ENCODE assay signal across 7 mouse cellular contexts in genomic region chr14:31387301-31387981, GRCm38 (mm10). TPM values are rescaled to one million over a fixed set of nuclear protein-coding genes. Genes with fewer than 3 reads are reported as not detected.
DNase-seq lines count a peak whose midpoint lies in the region; ATAC-seq and TF ChIP-seq lines count a peak whose summit lies in the region.

No protein-coding gene starts in this region.

- peaks cover 53 to 95% of the 10 kb centered on the region in 2 experiments for H3K36me3 ChIP-seq in CH12.LX (replicated peaks in 1 of 2; ENCODE audit: control insufficient read depth in 1 of 2, insufficient read depth in 1 of 2, low read length in 1 of 2)
- 0 out of 2 replicates have a peak, but pooled peaks cover 3% of the 10 kb centered on the region for H3K36me3 ChIP-seq in forebrain, embryonic 15.5 days

- peak; percentile 71 for ATAC-seq in inflammation-experienced regulatory T-cells, adult 6 months
- ATAC-seq in forebrain, embryonic 15.5 days (replicated peaks): no peak

- TF ChIP-seq EP300 in CH12.LX (IDR thresholded peaks at IDR 0.05; ENCODE audit: low read length): no peak

- peak overlapping the region; percentile 94 for H3K27ac ChIP-seq in layer of hippocampus, adult 2 months
- peak overlapping the region; percentile 40; the same call in 1 of the 2 replicates for H3K27ac ChIP-seq in CH12.LX (ENCODE audit: insufficient read depth, low read depth)
- H3K27ac ChIP-seq in forebrain, embryonic 15.5 days (replicated peaks): no peak overlapping the region

- H3K9me3 ChIP-seq in CH12.LX (replicated peaks; ENCODE audit: low read length): no peaks in the 10 kb centered on the region
- no peaks in the 10 kb centered on the region for H3K9me3 ChIP-seq in forebrain, embryonic 15.5 days

- DNase-seq in layer of hippocampus, adult 2 months (ENCODE audit: low spot score in 2 of 2): no peak
- DNase-seq in layer of hippocampus, postnatal 25 days (ENCODE audit: extremely low spot score in 1 of 2, low spot score in 1 of 2): no peak
- no peak for DNase-seq in CH12.LX (ENCODE audit: extremely low read depth)
- peak; percentile 58 for DNase-seq in cerebellum, adult 18-20 months
- DNase-seq in embryo, embryonic 10.5 days (ENCODE audit: low spot score): no peak

- TF ChIP-seq RAD21 in CH12.LX (IDR thresholded peaks at IDR 0.05; ENCODE audit: low read depth, low read length): no peak

- in situ Hi-C loops in CH12.LX (cut with MboI; ENCODE audit: low pct_ligation_motif_present, low pct_unique_long_range_greater_than_20kb, low sequenced_read_pairs): loop anchor here (5.0 kb wide), 2 partner anchors 40 to 75 kb away; no protein-coding TSS in a partner anchor

- 87% methylated on average over 11 of the region's 11 CpGs for WGBS in forebrain, embryonic 15.5 days

- dilution Hi-C loops in CH12.LX (cut with MboI; ENCODE audit: extremely low pct_ligation_motif_present, extremely low pct_unique_long_range_greater_than_20kb, low sequenced_read_pairs): no loop called here

- no peak for TF ChIP-seq CTCF in layer of hippocampus, adult 2 months (conservative IDR thresholded peaks at IDR 0.05)
- TF ChIP-seq CTCF in CH12.LX (conservative IDR thresholded peaks at IDR 0.05 in 1 of 2, IDR thresholded peaks at IDR 0.05 in 1 of 2; ENCODE audit: low read depth in 2 of 2, low read length in 2 of 2): no peak

- peaks cover 31 to 100% of the 10 kb centered on the region in 2 experiments for H3K4me1 ChIP-seq in CH12.LX (ENCODE audit: control insufficient read depth in 1 of 2, insufficient read depth in 2 of 2)
- H3K4me1 ChIP-seq in forebrain, embryonic 15.5 days: no peaks in the 10 kb centered on the region

- H3K9ac ChIP-seq in CH12.LX (ENCODE audit: insufficient read depth, low read depth): no peak overlapping the region
- H3K9ac ChIP-seq in forebrain, embryonic 15.5 days (replicated peaks): no peak overlapping the region

- no peak overlapping the region; the same call in 1 of the 2 replicates for H3K4me3 ChIP-seq in layer of hippocampus, adult 2 months
- H3K4me3 ChIP-seq in CH12.LX (replicated peaks in 1 of 3; ENCODE audit: low read depth in 2 of 3, low read length in 2 of 3, poor library complexity in 1 of 3): no peak overlapping the region
- H3K4me3 ChIP-seq in forebrain, embryonic 15.5 days: no peak overlapping the region

- H3K4me2 ChIP-seq in CH12.LX (ENCODE audit: insufficient read depth, low read depth, poor library complexity, severe bottlenecking): no peak overlapping the region
- no peak overlapping the region for H3K4me2 ChIP-seq in forebrain, embryonic 15.5 days (replicated peaks)

- TF ChIP-seq POLR2A in CH12.LX (IDR thresholded peaks at IDR 0.05; ENCODE audit: low read depth, low read length): no peak

- H3K79me2 ChIP-seq in CH12.LX (replicated peaks; ENCODE audit: control insufficient read depth, extremely low read depth, insufficient read depth, poor library complexity, severe bottlenecking): peaks cover 33% of the 10 kb centered on the region

- H3K27me3 ChIP-seq in CH12.LX (replicated peaks): no peaks in the 10 kb centered on the region
- no peaks in the 10 kb centered on the region for H3K27me3 ChIP-seq in forebrain, embryonic 15.5 days

TF ChIP-seq in CH12.LX, 34 proteins besides CTCF, POLR2A, EP300 and RAD21:
- no peak for TF ChIP-seq CHD1 (IDR thresholded peaks at IDR 0.05; ENCODE audit: low read depth, low read length)
- TF ChIP-seq BHLHE40 (IDR thresholded peaks at IDR 0.05; ENCODE audit: low read depth, low read length): no peak
- no peak for TF ChIP-seq MAZ (IDR thresholded peaks at IDR 0.05; ENCODE audit: low read depth, low read length)
- TF ChIP-seq ZNF384 (IDR thresholded peaks at IDR 0.05; ENCODE audit: low read depth, low read length): no peak
- no peak for TF ChIP-seq KAT2A (IDR thresholded peaks at IDR 0.05; ENCODE audit: insufficient replicate concordance, low read length)
- no peak for TF ChIP-seq ETS1 (conservative IDR thresholded peaks at IDR 0.05; ENCODE audit: low read depth, low read length)
- no peak for TF ChIP-seq ZMIZ1 (IDR thresholded peaks at IDR 0.05; ENCODE audit: low read depth, low read length)
- TF ChIP-seq ZC3H11A (IDR thresholded peaks at IDR 0.05; ENCODE audit: low read depth, low read length): no peak
- no peak for TF ChIP-seq NRF1 (IDR thresholded peaks at IDR 0.05; ENCODE audit: low read depth, low read length)
- TF ChIP-seq RCOR1 (conservative IDR thresholded peaks at IDR 0.05; ENCODE audit: low read depth, low read length): no peak
- TF ChIP-seq ELF1 (IDR thresholded peaks at IDR 0.05; ENCODE audit: low read depth, low read length): no peak
- no peak for TF ChIP-seq IRF4 (IDR thresholded peaks at IDR 0.05; ENCODE audit: low read depth, low read length)
- TF ChIP-seq UBTF (IDR thresholded peaks at IDR 0.05; ENCODE audit: low read depth, low read length): no peak
- TF ChIP-seq MAFK (IDR thresholded peaks at IDR 0.05; ENCODE audit: insufficient replicate concordance, low read length): no peak
- no peak for TF ChIP-seq SIN3A (IDR thresholded peaks at IDR 0.05; ENCODE audit: low read length)
- TF ChIP-seq MYC (IDR thresholded peaks at IDR 0.05; ENCODE audit: low read depth, low read length): no peak
- TF ChIP-seq USF2 (conservative IDR thresholded peaks at IDR 0.05; ENCODE audit: low read depth, low read length): no peak
- no peak for TF ChIP-seq E2F4 (IDR thresholded peaks at IDR 0.05; ENCODE audit: insufficient replicate concordance, low read depth, low read length)
TF ChIP-seq in CH12.LX: peak in this region for 0.

RNA-seq across cellular contexts. Expression of gene Sh3bp5, which starts 48.4 kb away (rescaled TPM):
- total RNA-seq in layer of hippocampus, adult 2 months (2021): 100 to 1,000 TPM; 147 to 158 TPM
- total RNA-seq in layer of hippocampus, postnatal 25 days (2021): 100 to 1,000 TPM; 135 to 147 TPM
- total RNA-seq in CH12.LX (2012; rRNA removed) (50.2 and 64.6 TPM in 2 replicates), CH12.LX (2014; rRNA removed) (53.0 and 57.4 TPM in 2 replicates)
- polyA plus RNA-seq in CH12.LX (2012; ENCODE audit: insufficient read length, low read depth): 158 and 164 TPM in 2 replicates
- polyA plus RNA-seq in inflammation-experienced regulatory T-cells, adult 6 months (2017; shearing (Covaris generic)): 10 to 100 TPM in 1 of 3 experiments, 1 to 10 TPM in 2; 5.4 to 11.5 (median 7.1) TPM
- 111 and 115 TPM in 2 replicates for polyA plus RNA-seq in forebrain, embryonic 15.5 days (2015; fragmentation: Nextera tagmentation; extraction: Ambion mirVana)

RNA-seq across cellular contexts. Expression of gene Capn7, which starts 51.0 kb away (rescaled TPM):
- 10 to 100 TPM; 35.6 to 39.4 TPM for total RNA-seq in layer of hippocampus, adult 2 months (2021)
- 10 to 100 TPM; 36.8 to 40.1 TPM for total RNA-seq in layer of hippocampus, postnatal 25 days (2021)
- total RNA-seq in CH12.LX (2012; rRNA removed) (27.9 and 31.4 TPM in 2 replicates), CH12.LX (2014; rRNA removed) (45.0 and 53.7 TPM in 2 replicates)
- 33.3 and 34.8 TPM in 2 replicates for polyA plus RNA-seq in CH12.LX (2012; ENCODE audit: insufficient read length, low read depth)
- 10 to 100 TPM; 18.0 to 20.5 (median 18.9) TPM for polyA plus RNA-seq in inflammation-experienced regulatory T-cells, adult 6 months (2017; shearing (Covaris generic))
- 61.3 and 66.1 TPM in 2 replicates for polyA plus RNA-seq in forebrain, embryonic 15.5 days (2015; fragmentation: Nextera tagmentation; extraction: Ambion mirVana)

Comparison
In these comparisons a context has a peak if more than half of its experiments do, and no peak if none do; other contexts are left out.
1. DNase-seq: peak in cerebellum, adult 18-20 months (2 of 2); none in layer of hippocampus, adult 2 months (0 of 2), layer of hippocampus, postnatal 25 days (0 of 2), CH12.LX (single experiment) and embryo, embryonic 10.5 days (single experiment).